Mouse (Mus musculus) liver, postnatal 0 days (tissue): ENCODE data around the gene Fkbp11.

Experiments used
- CTCF ChIP-seq: sonication (generic); IDR thresholded peaks from 2 replicates; pipeline ENCODE4 v1.5.1; 2016; ENCODE audit warnings: antibody characterized with exemption, low read depth
- EP300 ChIP-seq: IDR thresholded peaks from 2 replicates; pipeline ENCODE4 v1.6.1; 2016; ENCODE audit warnings: antibody characterized with exemption, low read depth, mild to moderate bottlenecking

DNA sequence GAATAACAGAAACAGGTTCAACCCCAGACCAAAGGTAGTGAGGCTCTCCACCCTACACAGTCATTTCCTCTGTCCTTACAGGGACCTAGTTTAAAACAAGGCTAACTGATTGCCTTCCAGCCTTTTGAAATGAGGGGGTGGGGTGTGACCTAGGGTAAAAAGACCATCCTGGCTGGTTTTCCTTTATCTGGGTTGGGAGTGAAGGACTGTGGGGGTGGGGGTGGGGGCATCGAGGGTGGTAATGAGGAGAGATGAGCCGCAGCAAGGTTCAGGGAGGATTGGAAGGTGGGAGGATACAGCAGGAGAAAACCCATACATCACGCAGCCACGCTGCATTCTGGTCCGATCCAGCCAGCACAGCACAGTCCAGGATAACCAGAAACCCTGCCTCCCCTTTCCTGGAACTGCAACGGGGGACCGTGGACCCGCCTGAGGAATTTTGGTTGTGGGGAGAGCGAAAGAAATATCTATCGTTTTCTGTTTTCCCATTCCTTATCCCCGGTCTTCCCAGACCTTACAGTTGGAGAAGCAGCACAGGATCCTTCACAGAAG, 52.9 kb downstream of the Fkbp11 start:
- TF ChIP-seq CTCF (no peak), EP300 (no peak)
